Mouse (Mus musculus): ENCODE data around the gene Ascc1.
A peak's percentile ranks its signal among the peaks of the same experiment; 100 is the strongest.

GRCm38 (mm10) chr10:60136935-60137334 is 134.3 kb downstream of the Ascc1 start:
- TF ChIP-seq EP300 (IDR thresholded peaks at IDR 0.05; ENCODE audit: insufficient read depth, low read depth, low read length): 0 out of 2 replicates have a peak, but pooled peaks have one; percentile 19
- TF ChIP-seq CTCF (IDR thresholded peaks at IDR 0.05; ENCODE audit: low read depth, low read length): no peak
- no peak for TF ChIP-seq POLR2A (IDR thresholded peaks at IDR 0.05; ENCODE audit: insufficient read depth, low read length)
